Mouse (Mus musculus) neural tube, embryonic 12.5 days (tissue): ENCODE data around the gene Plekhg2. TPM values are rescaled to one million over a fixed set of nuclear protein-coding genes. Genes with fewer than 3 reads are reported as not detected.

Experiments
- ATAC-seq: fragments of 200-750 bp; cut with Nextera tagmentation; 2 replicates; pipeline ENCODE4 v1.8.0; 2017; ENCODE audit warnings: low read depth, mild to moderate bottlenecking, moderate TSS enrichment, moderate library complexity; ENCODE audit not compliant: low FRiP score
- H3K27ac ChIP-seq: fragments of 300-500 bp; sonication (generic); 2 replicates; pipeline ENCODE4 v1.5.1; 2016
- H3K27me3 ChIP-seq: fragments of 300-500 bp; sonication (generic); replicated peaks from 2 replicates; pipeline ENCODE4 v1.6.1; 2016; ENCODE audit warnings: mild to moderate bottlenecking
- H3K36me3 ChIP-seq: fragments of 300-500 bp; sonication (generic); 2 replicates; pipeline ENCODE4 v1.6.1; 2016; ENCODE audit warnings: mild to moderate bottlenecking
- H3K4me1 ChIP-seq: fragments of 300-500 bp; sonication (generic); 2 replicates; pipeline ENCODE4 v1.6.1; 2016
- H3K4me2 ChIP-seq: fragments of 300-500 bp; sonication (generic); replicated peaks from 2 replicates; pipeline ENCODE4 v1.6.1; 2016; ENCODE audit warnings: mild to moderate bottlenecking
- H3K4me3 ChIP-seq: fragments of 300-500 bp; sonication (generic); 2 replicates; pipeline ENCODE4 v1.5.1; 2016
- H3K9ac ChIP-seq: fragments of 300-500 bp; sonication (generic); 2 replicates; pipeline ENCODE4 v1.6.1; 2016; ENCODE audit warnings: mild to moderate bottlenecking
- H3K9me3 ChIP-seq: fragments of 300-500 bp; sonication (generic); 2 replicates; pipeline ENCODE4 v1.6.1; 2016; ENCODE audit warnings: mild to moderate bottlenecking
- WGBS: fragments of 180-500 bp; shearing (Covaris S2); methylation state at CpG from one replicate; pipeline ENCODE4 v1.1.7; 2016; 5-methylcytosine and 5-hydroxymethylcytosine counted together
- polyA plus RNA-seq: library from polyadenylated mRNA; unstranded; fragments of >200 nt; fragmentation: Nextera tagmentation; extraction: Ambion mirVana; gene quantifications from 2 replicates; pipeline ENCODE4 v1.2.1, GENCODE M21; 2016

Gene Plekhg2
- polyA plus RNA-seq, 1 experiment from 2014 or later: 63.3 TPM

DNA sequence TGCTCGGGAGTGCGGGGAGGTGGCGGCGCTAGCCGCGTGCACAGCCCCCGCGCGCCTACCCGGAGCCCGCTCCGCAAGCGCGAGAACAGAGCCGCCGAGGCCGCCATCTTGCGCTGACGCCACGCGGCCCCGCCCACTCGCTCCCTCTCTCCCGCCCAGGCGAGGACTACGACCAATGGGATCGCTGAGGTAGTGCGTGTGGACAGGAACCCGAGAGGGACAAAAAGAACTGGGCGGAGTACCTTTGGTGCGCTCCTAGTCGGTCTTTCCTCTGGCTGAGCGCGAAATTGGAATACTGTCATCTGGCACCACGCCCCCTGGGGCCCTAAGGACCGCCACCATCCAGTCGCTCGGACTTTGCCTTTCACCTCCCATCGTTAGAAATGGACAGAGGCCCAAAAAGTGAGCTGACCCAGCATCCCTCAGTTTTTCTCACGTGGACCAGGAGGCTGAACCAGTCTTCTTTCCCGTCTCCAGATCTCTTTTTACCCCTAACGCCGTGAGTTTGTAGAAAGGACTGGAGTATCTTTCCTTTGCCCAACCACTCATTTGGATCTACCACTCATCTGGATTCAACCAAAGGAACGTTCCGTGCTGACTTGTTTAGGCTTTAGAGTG, 60.4 kb downstream of the Plekhg2 start, which contains the start of gene Timm50:
Timm50 (minus strand) TSS at position 147 of the 618 bp plus-strand sequence.
- under 1% methylated on average over 45 of the region's 45 CpGs for WGBS
- Histone ChIP-seq H3K4me3 (peak within 1 kb of the TSS; percentile 76), H3K27me3 (no peaks in the 10 kb centered on the region), H3K4me1 (peaks cover 22% of the 10 kb centered on the region), H3K36me3 (peaks cover 65% of the 10 kb centered on the region), H3K9me3 (no peaks in the 10 kb centered on the region), H3K9ac (peak within 1 kb of the TSS; percentile 82), H3K27ac (0 out of 2 replicates have a peak within 1 kb of the TSS, but pooled peaks have one; percentile 5), H3K4me2 (peak within 1 kb of the TSS; percentile 95)
- peak; percentile 94 for ATAC-seq

DNA sequence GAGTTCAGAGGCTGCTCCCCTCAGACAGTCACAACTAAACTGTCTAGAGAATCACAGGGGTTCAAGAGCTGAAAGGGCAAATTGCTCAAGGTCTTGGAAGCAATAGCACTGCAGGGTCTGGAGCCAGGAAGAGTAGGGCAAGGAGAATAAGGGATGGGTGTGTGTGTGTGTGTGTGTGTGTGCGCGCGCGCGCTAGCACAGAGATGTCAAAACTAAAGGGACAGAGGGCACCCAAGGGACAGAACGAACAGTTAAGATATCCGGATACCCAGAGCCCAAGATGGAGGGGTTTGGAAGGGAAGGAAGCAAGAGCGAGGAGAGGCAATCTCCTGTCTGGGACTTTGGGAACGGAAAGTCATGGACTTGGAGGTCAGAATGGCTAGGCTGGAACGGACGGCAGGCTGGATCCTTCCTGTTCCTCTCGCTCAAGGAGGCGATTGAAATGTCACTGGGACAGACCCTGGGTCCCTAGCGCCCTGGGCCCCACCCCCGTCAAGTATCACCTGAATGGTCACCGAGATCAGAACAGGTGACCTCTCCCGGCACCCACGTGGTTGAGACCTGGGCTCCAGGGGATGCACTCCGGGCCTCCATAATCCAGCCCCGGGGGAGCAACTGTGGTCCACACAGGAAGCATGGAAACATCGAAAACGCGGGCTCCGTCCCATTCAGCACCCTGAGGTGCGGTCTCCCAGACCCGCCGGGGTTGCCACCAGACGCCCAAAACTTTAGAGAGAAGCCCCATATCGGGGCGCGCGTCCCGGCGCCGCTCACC, 61.1 kb downstream of the Plekhg2 start:
- Histone ChIP-seq H3K9ac (peak overlapping the region; percentile 82), H3K4me3 (peak overlapping the region; percentile 76), H3K4me1 (peaks cover 22% of the 10 kb centered on the region), H3K9me3 (no peaks in the 10 kb centered on the region), H3K4me2 (peak overlapping the region; percentile 95), H3K27ac (0 out of 2 replicates have a peak overlapping the region, but pooled peaks have one; percentile 5), H3K36me3 (peaks cover 65% of the 10 kb centered on the region), H3K27me3 (no peaks in the 10 kb centered on the region)
- WGBS: 6% methylated on average over 35 of the region's 35 CpGs
- ATAC-seq: peak; percentile 59

GRCm38 (mm10) chr7:28309737-28310136, 62.7 kb downstream of the Plekhg2 start:
- peaks cover 65% of the 10 kb centered on the region for H3K36me3 ChIP-seq
- no peaks in the 10 kb centered on the region for H3K27me3 ChIP-seq
- peak overlapping the region; percentile 2; the same call in 1 of the 2 replicates for H3K9ac ChIP-seq
- H3K9me3 ChIP-seq: no peaks in the 10 kb centered on the region
- peak overlapping the region; percentile 95 for H3K4me2 ChIP-seq
- H3K4me3 ChIP-seq: peak overlapping the region; percentile 7; the same call in 1 of the 2 replicates
- ATAC-seq: no peak
- WGBS: 41% methylated on average over 9 of the region's 9 CpGs
- no peak overlapping the region; the same call in 1 of the 2 replicates for H3K27ac ChIP-seq
- H3K4me1 ChIP-seq: peaks cover 22% of the 10 kb centered on the region

Other genes starting within 250 kb of the Plekhg2 start
- gene 9530053A07Rik, start 243.1 kb downstream of the Plekhg2 start, polyA plus RNA-seq: 0.05 TPM in 1 of 2 replicates, not detected in the other
- 118 and 135 TPM in 2 replicates for gene Fbl, start 202.9 kb downstream of the Plekhg2 start, polyA plus RNA-seq
- 20.4 and 22.0 TPM in 2 replicates for gene Dyrk1b, start 193.1 kb downstream of the Plekhg2 start, polyA plus RNA-seq
- 27.7 and 31.9 TPM in 2 replicates for gene Eid2, start 104.7 kb downstream of the Plekhg2 start, polyA plus RNA-seq
- gene Eid2b, start 94.9 kb downstream of the Plekhg2 start, polyA plus RNA-seq: 29.8 and 30.7 TPM in 2 replicates
- 0.68 and 1.1 TPM in 2 replicates for gene Selenov, start 81.4 kb downstream of the Plekhg2 start, polyA plus RNA-seq
- 80.4 and 82.2 TPM in 2 replicates for gene Dll3, start 70.4 kb downstream of the Plekhg2 start, polyA plus RNA-seq
- gene Timm50, start 60.5 kb downstream of the Plekhg2 start, polyA plus RNA-seq: 174 and 180 TPM in 2 replicates
- gene Supt5, start 33.9 kb downstream of the Plekhg2 start, polyA plus RNA-seq: 98.5 and 110 TPM in 2 replicates
- gene Rps16, start 21.9 kb downstream of the Plekhg2 start, polyA plus RNA-seq: 540 and 574 TPM in 2 replicates
- 5.6 and 6.5 TPM in 2 replicates for gene Zfp36, start 7.7 kb upstream of the Plekhg2 start, polyA plus RNA-seq
- gene Med29, start 20.1 kb upstream of the Plekhg2 start, polyA plus RNA-seq: 42.9 and 43.9 TPM in 2 replicates
- 85.3 and 87.8 TPM in 2 replicates for gene Paf1, start 20.4 kb upstream of the Plekhg2 start, polyA plus RNA-seq
- gene Gmfg, start 64.8 kb upstream of the Plekhg2 start, polyA plus RNA-seq: 6.6 and 8.1 TPM in 2 replicates
- 16.6 and 18.8 TPM in 2 replicates for gene Lrfn1, start 79.4 kb upstream of the Plekhg2 start, polyA plus RNA-seq
- not detected in 2 replicates for gene Ifnl2, start 137.9 kb upstream of the Plekhg2 start, polyA plus RNA-seq
- not detected in 2 replicates for gene Ifnl3, start 150.2 kb upstream of the Plekhg2 start, polyA plus RNA-seq
- not detected in 2 replicates for gene Sycn, start 168.3 kb upstream of the Plekhg2 start, polyA plus RNA-seq
- not detected in 2 replicates for gene Nccrp1, start 174.7 kb upstream of the Plekhg2 start, polyA plus RNA-seq
- 33.1 and 35.0 TPM in 2 replicates for gene Samd4b, start 225.5 kb upstream of the Plekhg2 start, polyA plus RNA-seq
- 29.3 and 31.7 TPM in 2 replicates for gene Pak4, start 225.6 kb upstream of the Plekhg2 start, polyA plus RNA-seq